Mouse (Mus musculus) midbrain, embryonic 14.5 days (tissue): ENCODE results near the gene Far1. TPM values are rescaled to one million over a fixed set of nuclear protein-coding genes. Genes with fewer than 3 reads are reported as not detected.

ENCODE experiments used
- ATAC-seq: fragments of 200-750 bp; cut with Nextera tagmentation; 2 replicates; pipeline ENCODE4 v1.8.0; 2017; ENCODE audit warnings: moderate number of reproducible peaks, moderate library complexity; ENCODE audit not compliant: low FRiP score, low TSS enrichment
- DNase-seq: peaks from one replicate; pipeline ENCODE4 v3.0.0-alpha.2; 2015
- H3K27ac ChIP-seq: fragments of 300-500 bp; sonication (generic); replicated peaks from 2 replicates; pipeline ENCODE4 v1.5.1; 2014; ENCODE audit warnings: mild to moderate bottlenecking, low read depth, low read length, moderate library complexity
- H3K27me3 ChIP-seq: fragments of 300-500 bp; sonication (generic); 2 replicates; pipeline ENCODE4 v1.6.1; 2014; ENCODE audit warnings: low read length, control low read depth, mixed read lengths; ENCODE audit not compliant: control insufficient read depth, insufficient read depth
- H3K36me3 ChIP-seq: fragments of 300-500 bp; sonication (generic); 2 replicates; pipeline ENCODE4 v1.6.1; 2014; ENCODE audit warnings: low read length, control low read depth; ENCODE audit not compliant: control insufficient read depth, insufficient read depth
- H3K4me1 ChIP-seq: fragments of 300-500 bp; sonication (generic); 2 replicates; pipeline ENCODE4 v1.6.1; 2014; ENCODE audit warnings: mild to moderate bottlenecking, antibody characterized with exemption, low read length, control low read depth; ENCODE audit not compliant: control insufficient read depth, insufficient read depth
- H3K4me2 ChIP-seq: fragments of 300-500 bp; sonication (generic); 2 replicates; pipeline ENCODE4 v1.6.1; 2014; ENCODE audit warnings: mild to moderate bottlenecking, low read length, moderate library complexity
- H3K4me3 ChIP-seq: fragments of 300-500 bp; sonication (generic); replicated peaks from 2 replicates; pipeline ENCODE4 v1.5.1; 2014; ENCODE audit warnings: low read depth, low read length
- H3K9ac ChIP-seq: fragments of 300-500 bp; sonication (generic); replicated peaks from 2 replicates; pipeline ENCODE4 v1.6.1; 2014; ENCODE audit warnings: mild to moderate bottlenecking, low read length, moderate library complexity
- H3K9me3 ChIP-seq: fragments of 300-500 bp; sonication (generic); 2 replicates; pipeline ENCODE4 v1.6.1; 2016; ENCODE audit warnings: low read length, control low read depth, mixed read lengths; ENCODE audit not compliant: control insufficient read depth
- WGBS: fragments of 180-500 bp; shearing (Covaris S2); extraction: QIAGEN DNeasy Blood & Tissue Kit; methylation state at CpG from one replicate; pipeline ENCODE4 v1.1.7; 2014; 5-methylcytosine and 5-hydroxymethylcytosine counted together
- polyA plus RNA-seq: library from polyadenylated mRNA; unstranded; fragments of >200 nt; fragmentation: Nextera tagmentation; extraction: Ambion mirVana; gene quantifications from 2 replicates; pipeline ENCODE4 v1.2.1, GENCODE M21; 2014

Gene Far1
- polyA plus RNA-seq, 1 experiment from 2014 or later = 75.5 TPM

DNA sequence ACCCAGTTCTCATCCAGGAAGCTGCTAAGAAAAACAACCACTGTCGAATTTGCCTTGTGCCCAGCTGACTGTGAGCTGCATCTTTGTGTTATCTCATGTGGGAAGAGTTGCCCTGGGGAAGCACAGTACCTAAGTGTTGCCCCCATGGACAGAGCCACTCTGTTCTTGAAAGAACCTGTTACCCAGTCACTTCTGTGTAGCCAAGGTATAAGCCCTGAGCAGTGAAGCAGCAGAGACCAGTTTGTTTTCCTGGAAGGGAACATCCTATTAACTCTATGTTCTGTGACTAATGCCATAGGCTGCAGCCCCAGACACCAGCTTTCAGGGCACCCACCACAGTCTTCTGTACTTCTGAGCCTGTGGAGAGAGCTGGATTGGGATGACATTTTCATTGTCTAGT, 76.7 kb downstream of the Far1 start:
- H3K9me3 ChIP-seq = no peaks in the 10 kb centered on the region
- ATAC-seq = no peak
- no peak overlapping the region for H3K9ac ChIP-seq
- no peak overlapping the region for H3K4me3 ChIP-seq
- DNase-seq = no peak
- H3K36me3 ChIP-seq = no peaks in the 10 kb centered on the region
- H3K27me3 ChIP-seq = no peaks in the 10 kb centered on the region
- no peak overlapping the region for H3K27ac ChIP-seq
- no peak overlapping the region for H3K4me2 ChIP-seq
- H3K4me1 ChIP-seq = no peaks in the 10 kb centered on the region
- 85% methylated on average over 1 of the region's 1 CpGs for WGBS

GRCm38 (mm10) chr7:113591084-113591483, 77.5 kb downstream of the Far1 start:
- no peak overlapping the region for H3K9ac ChIP-seq
- WGBS = 77% methylated on average over 1 of the region's 1 CpGs
- ATAC-seq (no peak), DNase-seq (no peak)
- H3K9me3 ChIP-seq = no peaks in the 10 kb centered on the region
- H3K4me1 ChIP-seq = no peaks in the 10 kb centered on the region
- no peaks in the 10 kb centered on the region for H3K36me3 ChIP-seq
- H3K27me3 ChIP-seq = no peaks in the 10 kb centered on the region
- H3K27ac ChIP-seq = no peak overlapping the region
- H3K4me3 ChIP-seq = no peak overlapping the region
- no peak overlapping the region for H3K4me2 ChIP-seq

DNA sequence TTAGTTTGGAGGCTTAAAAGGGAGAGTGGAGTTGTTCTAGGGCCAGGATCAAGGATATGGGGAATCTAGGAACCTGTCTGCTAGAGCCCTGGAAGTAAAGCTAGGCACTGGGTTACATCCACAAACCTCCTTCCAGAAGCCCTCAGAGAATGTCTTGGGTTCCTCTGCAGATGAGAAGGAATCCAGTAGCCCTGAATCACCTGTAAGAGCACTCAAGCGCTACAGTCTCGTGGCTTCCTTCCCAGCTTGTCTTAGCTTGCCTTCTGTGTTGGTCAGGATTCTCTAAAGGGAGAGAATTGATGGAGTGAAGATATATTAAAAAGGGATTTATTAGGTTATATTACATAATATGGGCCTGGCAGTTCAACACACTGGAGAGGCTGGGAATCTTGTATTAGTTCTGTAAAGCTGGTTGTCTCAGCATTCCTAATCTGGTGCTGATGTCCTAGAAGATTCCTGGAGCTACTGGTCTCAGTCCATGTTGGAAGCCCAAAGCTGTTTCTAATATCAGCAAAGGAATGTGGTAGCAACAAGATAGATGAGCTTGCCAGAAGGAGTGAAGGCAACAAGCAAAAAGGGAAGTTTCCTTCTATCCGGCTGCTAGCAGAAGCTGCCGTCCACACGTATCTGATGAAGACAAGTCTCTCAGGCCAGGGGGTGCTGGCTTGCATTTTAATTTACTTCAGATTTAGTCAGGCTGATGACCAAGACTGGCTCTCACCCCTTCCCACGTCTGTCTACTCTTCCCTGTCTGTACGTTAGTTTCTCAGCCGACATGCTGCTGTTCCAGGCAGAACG, 78.1 kb downstream of the Far1 start:
- 89% methylated on average over 9 of the region's 9 CpGs for WGBS
- Histone ChIP-seq H3K36me3 (no peaks in the 10 kb centered on the region), H3K9ac (no peak overlapping the region), H3K9me3 (no peaks in the 10 kb centered on the region), H3K4me2 (no peak overlapping the region), H3K27me3 (no peaks in the 10 kb centered on the region), H3K4me3 (no peak overlapping the region), H3K4me1 (no peaks in the 10 kb centered on the region), H3K27ac (no peak overlapping the region)
- ATAC-seq = no peak
- DNase-seq = no peak

DNA sequence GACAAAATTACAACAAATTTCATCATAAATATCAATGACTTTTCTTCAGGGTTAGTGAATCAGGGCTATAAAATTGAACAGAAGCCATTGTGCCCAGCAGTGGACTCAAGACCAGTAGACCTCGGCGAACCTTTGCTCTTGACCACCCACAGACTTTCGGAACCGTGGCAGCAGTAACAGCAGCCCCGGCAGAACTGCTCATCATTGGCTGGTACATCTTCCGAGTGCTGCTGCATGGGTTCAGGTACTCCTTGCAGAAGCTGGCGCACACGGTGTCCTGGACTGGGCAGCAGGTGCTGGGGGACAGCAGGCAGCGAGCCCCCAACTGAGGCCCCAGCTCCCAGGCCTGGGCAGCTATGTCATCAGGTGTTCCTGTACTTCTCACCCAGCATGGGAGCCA, 79.1 kb downstream of the Far1 start:
- no peak for DNase-seq
- Histone ChIP-seq H3K4me2 (no peak overlapping the region), H3K27me3 (no peaks in the 10 kb centered on the region), H3K4me1 (no peaks in the 10 kb centered on the region), H3K36me3 (no peaks in the 10 kb centered on the region), H3K4me3 (no peak overlapping the region), H3K9ac (no peak overlapping the region), H3K27ac (no peak overlapping the region), H3K9me3 (no peaks in the 10 kb centered on the region)
- WGBS = 88% methylated on average over 9 of the region's 9 CpGs
- ATAC-seq = no peak

GRCm38 (mm10) chr7:113594363-113594762, 80.7 kb downstream of the Far1 start:
- Histone ChIP-seq H3K36me3 (no peaks in the 10 kb centered on the region), H3K9me3 (no peaks in the 10 kb centered on the region), H3K4me3 (no peak overlapping the region), H3K9ac (no peak overlapping the region), H3K27me3 (no peaks in the 10 kb centered on the region), H3K4me1 (no peaks in the 10 kb centered on the region), H3K27ac (no peak overlapping the region), H3K4me2 (no peak overlapping the region)
- peak; percentile 91 for DNase-seq
- ATAC-seq = no peak
- 0% methylated on average over 3 of the region's 3 CpGs for WGBS

DNA sequence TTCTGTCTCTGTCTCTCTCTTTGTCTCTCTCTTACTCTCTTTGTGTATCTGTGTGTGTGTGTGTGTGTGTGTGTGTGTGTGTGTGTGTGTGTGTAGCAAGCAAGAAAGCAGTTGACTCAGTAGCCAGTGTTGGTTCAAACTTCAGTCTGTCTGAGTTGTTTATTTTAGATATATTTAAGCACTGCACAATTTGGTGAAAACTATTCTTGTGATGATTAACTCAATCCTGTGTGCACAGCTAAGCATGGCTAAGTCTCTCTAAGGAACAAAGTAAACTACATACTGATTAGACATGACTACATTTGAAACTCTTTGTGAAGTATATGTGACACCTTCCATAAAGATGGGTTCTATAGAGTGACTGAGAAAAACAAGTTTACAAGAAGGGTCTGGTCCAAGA, 83.6 kb downstream of the Far1 start:
- no peak overlapping the region for H3K9ac ChIP-seq
- ATAC-seq (no peak), DNase-seq (no peak)
- no peaks in the 10 kb centered on the region for H3K36me3 ChIP-seq
- H3K4me2 ChIP-seq = no peak overlapping the region
- no peak overlapping the region for H3K4me3 ChIP-seq
- no peaks in the 10 kb centered on the region for H3K4me1 ChIP-seq
- H3K27ac ChIP-seq = no peak overlapping the region
- H3K27me3 ChIP-seq = no peaks in the 10 kb centered on the region
- no peaks in the 10 kb centered on the region for H3K9me3 ChIP-seq

DNA sequence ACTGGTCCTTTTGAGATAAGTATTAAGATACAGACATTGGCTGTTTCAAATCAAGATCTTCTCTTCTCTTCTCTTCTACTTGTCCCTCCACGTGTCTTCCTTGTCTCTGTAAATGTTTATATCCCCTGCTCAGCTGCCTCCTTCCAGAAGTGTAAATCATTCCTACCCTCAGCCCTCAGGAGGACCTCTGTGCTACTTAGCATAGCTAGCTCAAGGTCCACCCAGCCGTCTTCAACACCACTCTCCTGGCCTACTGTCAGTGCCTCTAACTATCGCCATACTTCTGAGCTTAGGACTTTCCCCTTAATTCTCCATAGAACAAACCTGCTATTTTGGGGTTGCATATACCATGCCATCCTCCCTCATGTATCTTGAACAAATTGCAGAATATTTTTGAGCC, 88.2 kb downstream of the Far1 start:
- H3K4me3 ChIP-seq = no peak overlapping the region
- 91% methylated on average over 3 of the region's 3 CpGs for WGBS
- ATAC-seq = no peak
- no peak overlapping the region for H3K9ac ChIP-seq
- H3K9me3 ChIP-seq = no peaks in the 10 kb centered on the region
- no peaks in the 10 kb centered on the region for H3K27me3 ChIP-seq
- no peaks in the 10 kb centered on the region for H3K4me1 ChIP-seq
- H3K36me3 ChIP-seq = no peaks in the 10 kb centered on the region
- no peak overlapping the region for H3K4me2 ChIP-seq
- H3K27ac ChIP-seq = no peak overlapping the region
- DNase-seq = no peak

DNA sequence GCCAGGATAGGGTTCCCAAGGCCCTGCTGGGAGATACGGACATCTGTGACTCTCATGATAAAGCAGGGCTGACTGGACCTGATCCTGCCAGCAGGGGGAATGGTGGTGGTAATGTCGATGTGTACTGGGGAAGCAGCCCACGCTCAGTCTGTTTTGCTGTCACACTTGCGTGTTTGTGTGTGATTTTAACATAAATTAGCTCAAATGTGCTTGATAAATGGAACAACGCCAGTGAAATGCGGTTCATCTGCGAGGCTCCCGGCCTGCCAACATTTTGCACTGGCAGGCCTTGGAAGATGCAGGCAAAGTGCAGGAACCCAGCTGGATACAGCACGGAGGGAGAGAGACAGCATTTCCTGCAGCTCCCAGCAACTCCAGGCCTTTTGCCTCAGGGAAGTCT, 94.3 kb downstream of the Far1 start:
- Histone ChIP-seq H3K4me3 (no peak overlapping the region), H3K9ac (no peak overlapping the region), H3K4me2 (no peak overlapping the region), H3K9me3 (no peaks in the 10 kb centered on the region), H3K4me1 (no peaks in the 10 kb centered on the region; the same call in 1 of the 2 replicates), H3K27me3 (no peaks in the 10 kb centered on the region), H3K27ac (peak overlapping the region; percentile 32; the same call in 1 of the 2 replicates), H3K36me3 (no peaks in the 10 kb centered on the region)
- peak; percentile 50; the same call in 1 of the 2 replicates for ATAC-seq
- DNase-seq = peak; percentile 69
- 30% methylated on average over 9 of the region's 9 CpGs for WGBS

DNA sequence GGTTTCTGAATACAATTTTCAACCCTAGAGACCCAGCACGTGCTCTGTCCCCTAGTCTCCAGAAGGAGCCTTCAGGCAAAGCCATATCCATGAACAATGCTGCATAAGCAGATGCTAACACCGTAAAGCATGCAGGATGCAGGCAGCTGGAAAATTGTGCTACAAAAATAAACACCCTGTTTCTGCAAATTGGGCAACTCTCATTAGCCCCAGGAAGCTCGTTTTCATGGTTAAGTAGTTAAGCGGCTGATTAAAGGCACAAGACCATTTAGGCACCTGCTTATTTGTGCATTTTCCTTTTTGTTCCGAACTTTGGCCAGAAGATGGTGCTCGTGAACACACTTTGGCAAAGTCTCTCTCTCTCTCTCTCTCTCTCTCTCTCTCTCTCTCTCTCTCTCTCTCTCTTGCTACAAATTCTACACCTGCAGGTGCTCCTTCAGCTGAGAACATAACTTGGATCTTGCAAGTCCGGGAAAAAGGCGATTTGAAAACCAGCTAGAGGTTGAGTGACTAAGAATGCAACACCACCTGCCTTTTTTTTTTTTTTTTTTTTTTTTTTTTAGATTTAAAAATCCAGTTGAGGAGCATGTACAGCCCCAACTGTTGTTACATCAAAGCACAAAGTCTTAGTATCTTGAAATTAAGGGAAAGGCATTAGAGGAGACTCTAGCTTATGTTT, 95.5 kb downstream of the Far1 start:
- Histone ChIP-seq H3K27me3 (no peaks in the 10 kb centered on the region), H3K27ac (no peak overlapping the region), H3K36me3 (no peaks in the 10 kb centered on the region), H3K4me2 (no peak overlapping the region), H3K4me1 (no peaks in the 10 kb centered on the region; the same call in 1 of the 2 replicates), H3K9ac (no peak overlapping the region), H3K9me3 (no peaks in the 10 kb centered on the region), H3K4me3 (no peak overlapping the region)
- ATAC-seq = no peak
- WGBS = 17% methylated on average over 8 of the region's 8 CpGs
- DNase-seq = peak; percentile 89
